Mouse (Mus musculus): Measurements from ENCODE around the gene Ccdc80. TPM values are rescaled to one million over a fixed set of nuclear protein-coding genes. Genes with fewer than 3 reads are reported as not detected.

The Ccdc80 gene
- polyA plus RNA-seq, 1 experiment from 2014 or later = 11.8 TPM

DNA sequence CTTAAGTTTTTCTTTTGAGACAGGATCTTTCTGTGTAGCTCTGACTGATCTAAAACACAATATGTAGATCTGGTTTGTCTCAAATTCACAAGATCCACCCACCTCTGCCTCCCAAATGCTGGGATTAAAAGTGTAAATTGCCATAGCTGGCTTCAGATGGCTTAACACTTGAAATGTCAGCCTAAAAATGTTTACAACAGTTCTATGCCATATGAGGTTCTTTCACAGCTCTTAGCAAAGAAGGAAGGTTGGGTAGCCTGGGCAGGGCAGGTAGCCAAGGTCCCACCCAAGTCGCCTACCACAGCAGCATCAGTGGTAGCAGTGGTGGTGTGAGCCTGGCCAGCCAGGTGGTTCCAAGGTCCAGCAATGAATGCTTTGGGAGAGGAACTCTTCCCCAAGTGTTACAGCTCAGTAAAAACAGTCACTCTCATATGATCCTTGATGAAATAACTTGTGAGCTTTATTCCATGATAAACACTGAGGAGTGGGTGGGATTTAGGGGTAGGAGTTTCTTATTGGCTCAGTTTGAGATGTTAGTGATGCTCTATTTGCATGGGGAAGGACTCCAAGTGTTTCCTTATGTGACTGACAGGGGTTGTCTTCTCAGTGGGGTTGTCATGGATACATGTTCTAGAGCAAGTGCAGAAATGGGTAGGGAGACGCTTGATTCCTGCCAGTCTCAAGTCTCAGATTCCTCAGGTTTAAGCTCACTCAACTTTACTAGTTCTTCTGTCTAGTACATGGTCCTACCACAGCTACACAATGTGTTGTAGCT, 34.9 kb downstream of the Ccdc80 start:
- Histone ChIP-seq H3K36me3 (ENCODE audit: control insufficient read depth, insufficient read depth) (no peaks in the 10 kb centered on the region), H3K4me1 (ENCODE audit: control insufficient read depth, low read depth, low read length) (no peaks in the 10 kb centered on the region), H3K9ac (ENCODE audit: low read depth, low read length) (no peak overlapping the region), H3K27me3 (ENCODE audit: control insufficient read depth, insufficient read depth, low read depth, low read length) (no peaks in the 10 kb centered on the region), H3K4me3 (ENCODE audit: low read depth, low read length) (no peak overlapping the region), H3K9me3 (replicated peaks; ENCODE audit: control insufficient read depth, low read length) (no peaks in the 10 kb centered on the region), H3K4me2 (ENCODE audit: low read depth, low read length) (no peak overlapping the region), H3K27ac (ENCODE audit: low read length) (no peak overlapping the region)
- ATAC-seq (ENCODE audit: low read depth) = no peak
- WGBS (ENCODE audit: insufficient replicate concordance) = 55% methylated on average over 2 of the region's 2 CpGs

DNA sequence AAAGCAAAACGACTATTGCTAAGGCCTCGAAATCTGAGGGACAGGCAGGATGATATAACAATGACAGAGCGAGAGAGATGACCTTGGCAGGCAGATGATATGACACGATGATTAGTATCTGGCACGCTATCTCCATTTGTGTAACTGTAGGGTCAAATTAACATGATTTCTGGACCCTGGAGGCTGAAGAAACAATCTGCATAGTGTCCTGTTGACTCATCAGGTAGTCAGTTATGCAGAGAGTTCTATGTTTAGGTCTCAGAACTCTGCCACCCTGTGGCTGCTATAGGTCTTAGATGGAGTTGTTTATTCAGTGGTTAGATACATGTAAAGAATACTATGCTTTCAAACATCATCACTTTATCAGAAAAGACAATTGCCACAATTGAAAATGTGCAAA, 48.5 kb downstream of the Ccdc80 start:
- Histone ChIP-seq H3K27ac (ENCODE audit: low read length) (no peak overlapping the region), H3K4me2 (ENCODE audit: low read depth, low read length) (no peak overlapping the region), H3K4me1 (ENCODE audit: control insufficient read depth, low read depth, low read length) (no peaks in the 10 kb centered on the region), H3K9ac (ENCODE audit: low read depth, low read length) (no peak overlapping the region), H3K9me3 (replicated peaks; ENCODE audit: control insufficient read depth, low read length) (no peaks in the 10 kb centered on the region), H3K4me3 (ENCODE audit: low read depth, low read length) (no peak overlapping the region), H3K36me3 (ENCODE audit: control insufficient read depth, insufficient read depth) (peaks cover 9% of the 10 kb centered on the region; the same call in 1 of the 2 replicates), H3K27me3 (ENCODE audit: control insufficient read depth, insufficient read depth, low read depth, low read length) (no peaks in the 10 kb centered on the region)
- 78% methylated on average over 5 of the region's 5 CpGs for WGBS (ENCODE audit: insufficient replicate concordance)
- no peak for ATAC-seq (ENCODE audit: low read depth)

DNA sequence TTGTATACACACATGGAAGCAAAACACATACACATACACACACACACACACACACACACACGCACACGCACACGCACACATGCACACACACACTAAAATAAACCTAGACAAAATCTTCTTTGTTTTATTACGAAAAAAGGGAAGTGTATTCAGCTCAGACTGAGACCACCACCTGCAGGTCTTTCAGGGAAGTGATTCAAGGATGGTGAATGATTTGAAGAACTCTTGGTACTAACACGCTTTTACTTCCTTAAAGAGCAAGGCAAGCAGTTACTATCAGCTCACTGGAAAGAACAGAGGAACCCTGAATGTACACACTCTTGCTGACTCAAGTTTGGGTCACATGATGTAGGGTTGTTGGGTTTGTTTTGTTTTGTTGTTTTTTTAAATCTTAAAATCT, 49.4 kb downstream of the Ccdc80 start:
- Histone ChIP-seq H3K36me3 (ENCODE audit: control insufficient read depth, insufficient read depth) (peaks cover 9% of the 10 kb centered on the region; the same call in 1 of the 2 replicates), H3K4me1 (ENCODE audit: control insufficient read depth, low read depth, low read length) (no peaks in the 10 kb centered on the region), H3K4me3 (ENCODE audit: low read depth, low read length) (no peak overlapping the region), H3K9ac (ENCODE audit: low read depth, low read length) (no peak overlapping the region), H3K27ac (ENCODE audit: low read length) (no peak overlapping the region), H3K27me3 (ENCODE audit: control insufficient read depth, insufficient read depth, low read depth, low read length) (no peaks in the 10 kb centered on the region), H3K4me2 (ENCODE audit: low read depth, low read length) (no peak overlapping the region), H3K9me3 (replicated peaks; ENCODE audit: control insufficient read depth, low read length) (no peaks in the 10 kb centered on the region)
- ATAC-seq (ENCODE audit: low read depth) = no peak
- 70% methylated on average over 5 of the region's 5 CpGs for WGBS (ENCODE audit: insufficient replicate concordance)

DNA sequence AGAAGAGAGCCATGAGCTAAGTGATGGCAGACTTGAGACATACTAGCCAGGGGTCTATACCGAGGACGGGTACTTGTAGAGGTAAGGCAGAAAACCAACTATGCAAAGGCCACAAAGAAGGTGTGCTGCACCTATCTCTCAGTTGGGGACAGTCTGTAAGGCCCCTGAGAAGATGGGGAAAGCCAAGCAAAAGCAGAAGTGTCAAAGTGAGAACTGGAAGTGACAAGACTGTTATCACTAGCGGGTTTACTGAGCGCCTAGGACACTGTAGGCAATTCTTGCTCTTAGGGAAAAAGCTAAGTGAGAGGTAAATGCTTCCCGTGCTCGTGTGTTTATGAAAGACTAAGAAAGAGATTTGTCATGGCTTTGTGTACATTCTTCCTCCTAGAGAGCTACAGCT, 51.9 kb downstream of the Ccdc80 start:
- Histone ChIP-seq H3K36me3 (ENCODE audit: control insufficient read depth, insufficient read depth) (peaks cover 4% of the 10 kb centered on the region; the same call in 1 of the 2 replicates), H3K4me1 (ENCODE audit: control insufficient read depth, low read depth, low read length) (no peaks in the 10 kb centered on the region), H3K4me3 (ENCODE audit: low read depth, low read length) (no peak overlapping the region), H3K4me2 (ENCODE audit: low read depth, low read length) (no peak overlapping the region), H3K27me3 (ENCODE audit: control insufficient read depth, insufficient read depth, low read depth, low read length) (no peaks in the 10 kb centered on the region), H3K9ac (ENCODE audit: low read depth, low read length) (no peak overlapping the region), H3K9me3 (replicated peaks; ENCODE audit: control insufficient read depth, low read length) (no peaks in the 10 kb centered on the region), H3K27ac (ENCODE audit: low read length) (no peak overlapping the region)
- 59% methylated on average over 6 of the region's 6 CpGs for WGBS (ENCODE audit: insufficient replicate concordance)
- no peak for ATAC-seq (ENCODE audit: low read depth)

DNA sequence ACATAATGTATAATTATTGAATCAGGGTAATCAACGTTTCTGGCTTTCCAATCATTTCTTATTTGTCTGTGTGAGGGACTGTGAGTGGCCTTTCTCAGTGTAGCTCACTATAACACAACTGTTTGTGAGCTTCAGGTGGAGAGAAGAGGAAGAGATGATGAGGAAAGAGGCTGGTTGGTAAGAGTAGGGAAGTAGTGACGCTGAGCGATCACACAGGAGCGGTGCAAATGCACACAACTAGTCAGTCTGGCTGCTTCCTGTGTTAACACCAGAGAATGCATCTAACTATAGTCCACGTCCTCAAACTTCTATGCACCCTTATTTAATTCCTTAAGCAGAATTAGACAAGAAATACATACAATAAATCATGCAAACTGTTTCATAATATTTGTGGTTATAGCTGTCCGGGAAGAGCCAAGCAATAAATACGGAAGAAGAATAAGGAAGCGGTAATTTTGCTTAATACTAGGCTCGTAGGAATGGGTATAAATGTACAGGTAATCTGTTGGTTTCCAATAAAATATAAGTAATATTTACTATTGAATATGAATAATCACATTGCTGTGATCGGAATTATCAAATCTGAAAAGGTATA, 55.4 kb downstream of the Ccdc80 start:
- Histone ChIP-seq H3K4me1 (ENCODE audit: control insufficient read depth, low read depth, low read length) (no peaks in the 10 kb centered on the region), H3K4me3 (ENCODE audit: low read depth, low read length) (no peak overlapping the region), H3K27ac (ENCODE audit: low read length) (no peak overlapping the region), H3K9ac (ENCODE audit: low read depth, low read length) (no peak overlapping the region), H3K27me3 (ENCODE audit: control insufficient read depth, insufficient read depth, low read depth, low read length) (no peaks in the 10 kb centered on the region), H3K9me3 (replicated peaks; ENCODE audit: control insufficient read depth, low read length) (no peaks in the 10 kb centered on the region), H3K4me2 (ENCODE audit: low read depth, low read length) (no peak overlapping the region), H3K36me3 (ENCODE audit: control insufficient read depth, insufficient read depth) (peaks cover 4% of the 10 kb centered on the region; the same call in 1 of the 2 replicates)
- WGBS (ENCODE audit: insufficient replicate concordance) = 62% methylated on average over 10 of the region's 10 CpGs
- ATAC-seq (ENCODE audit: low read depth) = no peak

DNA sequence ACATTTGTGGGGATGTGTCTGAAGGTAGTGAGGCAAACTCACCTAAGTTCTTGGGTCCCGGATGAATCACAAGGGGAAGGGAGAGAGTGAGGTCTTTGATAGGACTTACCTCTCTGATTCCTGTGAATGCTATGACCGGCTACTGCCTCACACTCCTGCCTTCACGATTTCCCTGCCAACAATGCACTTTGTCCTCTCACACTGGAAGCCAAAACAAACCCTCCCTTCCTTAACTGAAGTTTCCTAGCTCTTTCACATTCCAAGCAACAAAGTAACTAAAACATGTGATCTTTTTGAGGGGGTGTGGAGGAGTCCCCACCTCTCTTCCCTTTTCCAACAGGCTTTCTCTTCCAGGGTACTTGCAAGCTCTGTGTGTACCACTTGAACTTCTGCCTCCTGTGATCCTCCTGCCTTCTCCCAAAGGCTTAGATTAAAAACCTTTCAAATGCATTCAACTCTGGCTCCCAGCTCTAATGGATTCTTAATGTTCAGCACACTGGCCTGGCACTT, 61.6 kb downstream of the Ccdc80 start:
- Histone ChIP-seq H3K4me1 (ENCODE audit: control insufficient read depth, low read depth, low read length) (peaks cover 6% of the 10 kb centered on the region), H3K9me3 (replicated peaks; ENCODE audit: control insufficient read depth, low read length) (no peaks in the 10 kb centered on the region), H3K27me3 (ENCODE audit: control insufficient read depth, insufficient read depth, low read depth, low read length) (no peaks in the 10 kb centered on the region), H3K27ac (ENCODE audit: low read length) (no peak overlapping the region), H3K4me3 (ENCODE audit: low read depth, low read length) (no peak overlapping the region), H3K9ac (ENCODE audit: low read depth, low read length) (no peak overlapping the region), H3K36me3 (ENCODE audit: control insufficient read depth, insufficient read depth) (no peaks in the 10 kb centered on the region), H3K4me2 (ENCODE audit: low read depth, low read length) (no peak overlapping the region)
- ATAC-seq (ENCODE audit: low read depth) = no peak
- 66% methylated on average over 3 of the region's 3 CpGs for WGBS (ENCODE audit: insufficient replicate concordance)

DNA sequence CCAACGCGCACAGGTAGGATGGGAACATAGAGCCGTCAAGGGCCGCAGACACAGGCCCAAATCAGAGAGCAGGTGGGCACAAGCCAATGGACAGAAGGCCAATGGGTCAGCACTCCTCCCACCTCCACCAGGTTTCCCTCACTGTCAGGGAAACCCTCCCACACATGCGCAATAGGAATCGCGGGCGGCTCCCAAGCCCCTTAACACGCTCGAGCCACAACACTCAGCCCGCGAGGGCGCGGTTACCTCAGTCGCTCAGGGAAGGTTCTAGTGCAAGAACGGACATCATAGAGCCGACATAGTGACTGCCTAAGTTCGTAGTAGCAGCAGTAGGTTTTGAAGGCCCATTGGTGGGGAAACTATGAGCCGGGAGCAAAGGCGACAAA, 64.9 kb downstream of the Ccdc80 start:
- H3K4me2 ChIP-seq (ENCODE audit: low read depth, low read length) = peak overlapping the region; percentile 90
- H3K9ac ChIP-seq (ENCODE audit: low read depth, low read length) = peak overlapping the region; percentile 77
- H3K9me3 ChIP-seq (replicated peaks; ENCODE audit: control insufficient read depth, low read length) = no peaks in the 10 kb centered on the region
- peak; percentile 70 for ATAC-seq (ENCODE audit: low read depth)
- WGBS (ENCODE audit: insufficient replicate concordance) = under 1% methylated on average over 20 of the region's 20 CpGs
- H3K27ac ChIP-seq (ENCODE audit: low read length) = peak overlapping the region; percentile 91
- no peaks in the 10 kb centered on the region for H3K36me3 ChIP-seq (ENCODE audit: control insufficient read depth, insufficient read depth)
- H3K27me3 ChIP-seq (ENCODE audit: control insufficient read depth, insufficient read depth, low read depth, low read length) = no peaks in the 10 kb centered on the region
- peak overlapping the region; percentile 69 for H3K4me3 ChIP-seq (ENCODE audit: low read depth, low read length)
- H3K4me1 ChIP-seq (ENCODE audit: control insufficient read depth, low read depth, low read length) = peaks cover 6% of the 10 kb centered on the region

DNA sequence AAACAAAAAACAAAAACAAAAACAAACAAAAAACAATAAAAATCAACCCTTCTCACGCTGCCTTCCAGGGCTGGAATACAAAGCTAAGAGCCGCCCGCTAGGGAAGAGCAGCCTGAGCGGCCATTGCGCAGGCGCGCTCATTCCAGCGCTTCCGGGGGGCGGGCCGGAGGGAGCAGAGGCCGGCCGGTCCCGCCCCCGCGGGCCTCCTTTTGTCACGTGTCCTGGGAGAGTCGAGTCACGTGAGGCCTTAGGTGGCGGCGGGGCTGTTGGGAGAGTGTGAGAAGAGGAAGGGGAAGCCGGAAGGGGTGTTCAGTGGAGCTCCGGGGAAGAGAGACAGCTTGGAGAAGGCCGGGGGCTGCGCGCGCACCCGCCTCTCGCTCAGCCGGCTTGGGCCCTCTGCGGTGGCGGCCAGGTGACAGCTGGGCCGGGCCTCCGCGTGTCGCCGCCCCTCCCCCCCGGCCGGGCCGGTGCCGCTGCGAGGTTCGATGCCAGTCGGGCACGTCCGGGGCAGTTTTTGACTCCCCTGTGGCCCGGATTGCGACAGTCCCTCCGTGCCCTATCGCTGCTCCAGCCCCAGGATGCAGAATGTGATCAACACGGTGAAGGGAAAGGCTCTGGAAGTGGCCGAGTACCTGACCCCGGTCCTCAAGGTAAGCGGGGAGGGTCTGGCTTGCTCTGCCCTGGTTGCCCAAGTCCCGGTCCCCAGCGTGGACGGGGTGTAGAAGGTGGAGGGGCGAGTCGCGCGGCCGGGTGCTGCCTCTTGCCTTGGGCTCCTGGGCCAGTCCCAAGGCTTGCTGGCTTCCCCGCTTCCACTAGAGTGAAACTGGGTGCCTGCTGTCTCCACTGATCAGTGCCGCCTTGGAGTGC, 65.6 kb downstream of the Ccdc80 start, which contains the start of the genes Slc35a5 and Atg3:
Gene Slc35a5 (minus strand): TSS at position 185 of the 867 bp plus-strand sequence.
Gene Atg3 (plus strand): TSS at position 264 of the 867 bp plus-strand sequence.
- Histone ChIP-seq H3K9me3 (replicated peaks; ENCODE audit: control insufficient read depth, low read length) (no peaks in the 10 kb centered on the region), H3K9ac (ENCODE audit: low read depth, low read length) (peak within 1 kb of the TSS; percentile 77), H3K27me3 (ENCODE audit: control insufficient read depth, insufficient read depth, low read depth, low read length) (no peaks in the 10 kb centered on the region), H3K36me3 (ENCODE audit: control insufficient read depth, insufficient read depth) (no peaks in the 10 kb centered on the region), H3K4me2 (ENCODE audit: low read depth, low read length) (peak within 1 kb of the TSS; percentile 90), H3K4me1 (ENCODE audit: control insufficient read depth, low read depth, low read length) (peaks cover 6% of the 10 kb centered on the region), H3K4me3 (ENCODE audit: low read depth, low read length) (peak within 1 kb of the TSS; percentile 69), H3K27ac (ENCODE audit: low read length) (peak within 1 kb of the TSS; percentile 91)
- peak; percentile 92 for ATAC-seq (ENCODE audit: low read depth)
- under 1% methylated on average over 53 of the region's 64 CpGs for WGBS (ENCODE audit: insufficient replicate concordance)
